Mouse (Mus musculus): Measurements from ENCODE around the gene Abhd17c.

The Abhd17c gene

DNA sequence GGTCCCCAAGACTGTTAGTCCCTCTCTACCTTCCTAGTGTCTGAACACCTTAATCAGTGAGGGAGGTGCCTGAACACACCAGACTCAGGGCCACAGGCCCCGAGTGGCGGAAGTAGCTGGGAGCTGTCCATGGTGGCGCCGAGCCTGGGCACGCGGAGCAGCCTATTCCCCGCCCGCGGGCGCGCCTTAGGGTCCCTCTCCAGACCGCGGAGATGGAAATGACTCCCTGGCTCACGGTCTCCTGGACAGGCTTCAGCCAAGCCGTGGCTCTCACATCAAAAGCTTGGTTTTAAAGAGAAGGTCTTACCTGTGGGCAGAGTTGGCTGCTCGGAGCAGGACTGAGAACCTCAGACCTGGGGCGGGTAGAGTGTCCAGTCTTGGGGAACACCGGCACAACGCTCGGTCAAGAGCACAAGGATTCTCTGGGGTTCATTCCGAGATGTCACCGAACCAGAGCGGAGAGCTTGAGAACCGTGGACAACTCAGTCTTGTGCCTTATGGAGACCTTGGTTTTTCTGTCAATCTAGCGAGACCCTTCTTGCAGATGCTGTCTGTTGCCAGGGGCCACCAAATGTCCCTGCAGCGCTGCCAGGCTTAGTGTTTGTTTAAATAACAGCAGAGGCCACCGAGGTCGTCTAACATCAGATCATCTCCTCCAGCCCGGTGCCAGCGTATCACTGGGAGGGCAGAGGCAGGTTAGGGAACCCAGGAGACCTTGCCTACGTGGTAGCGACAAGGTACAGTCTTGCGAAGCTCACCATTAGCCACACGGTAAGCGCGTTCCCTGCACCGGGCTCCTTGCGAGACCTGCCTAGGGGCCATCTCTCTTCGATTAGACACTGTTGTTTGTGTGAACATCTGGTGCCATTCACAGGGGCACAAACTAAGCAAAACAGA lies 66.4 kb downstream of the Abhd17c start:
- in situ Hi-C loops (cut with MboI, MseI): loop anchor here (5.0 kb wide), 2 partner anchors 192 to 272 kb away; no protein-coding TSS in a partner anchor

DNA sequence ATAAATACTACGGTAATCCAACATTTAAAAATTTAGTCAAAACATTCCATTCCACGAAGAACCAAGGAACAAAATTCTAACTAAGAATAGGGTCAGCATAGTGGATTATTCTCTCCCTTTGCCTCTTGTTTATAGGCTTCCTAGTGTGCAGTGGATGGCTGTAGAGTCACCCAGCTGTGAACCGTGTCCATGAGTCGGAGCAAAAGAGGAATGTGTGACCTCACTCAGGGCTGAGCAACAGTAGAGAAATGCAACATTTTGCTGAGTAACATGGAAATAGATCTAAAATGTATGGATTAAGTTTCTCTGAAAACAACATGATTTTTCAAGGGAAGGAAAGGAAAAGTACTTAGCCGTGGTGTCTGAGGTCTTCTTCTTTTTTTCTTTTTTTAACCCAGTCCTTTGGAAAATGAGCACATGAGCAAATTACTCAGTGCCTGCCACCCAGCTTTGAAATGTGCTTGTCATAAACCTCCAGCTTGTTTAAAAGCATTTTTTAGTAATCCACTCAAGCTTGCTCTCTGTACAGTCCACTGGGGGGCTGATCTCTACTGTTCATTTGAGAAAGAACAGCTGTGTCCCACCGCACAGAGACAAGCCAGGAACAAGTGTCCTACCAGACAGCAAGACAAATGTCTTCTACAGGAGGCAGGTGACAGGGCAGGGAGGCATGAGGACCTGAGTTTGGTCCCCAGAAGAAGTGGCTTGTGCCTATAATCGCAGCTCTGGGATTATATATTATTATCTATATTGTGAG lies 74.3 kb downstream of the Abhd17c start:
- in situ Hi-C loops (cut with MboI, MseI): no loop called here

DNA sequence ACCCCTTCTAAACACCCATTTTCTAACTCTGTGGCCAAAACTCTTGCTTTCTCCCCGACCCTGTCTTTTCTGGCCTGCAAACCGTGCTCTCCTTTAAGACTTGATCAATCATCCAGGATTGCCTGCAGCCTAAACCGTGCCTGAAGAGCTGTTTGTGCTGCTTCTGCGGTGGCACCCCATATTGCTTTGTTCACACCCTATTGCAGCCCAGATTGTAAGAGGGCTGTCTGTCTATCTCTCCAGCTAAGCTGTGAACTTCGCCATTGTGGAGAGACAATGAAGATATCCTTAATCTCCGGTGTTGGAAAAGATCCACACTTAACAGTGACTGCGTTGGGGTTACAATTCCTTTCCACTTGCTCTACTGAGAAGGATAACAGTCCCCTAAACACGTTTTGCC lies 77.4 kb downstream of the Abhd17c start:
- in situ Hi-C loops (cut with MboI, MseI): no loop called here

DNA sequence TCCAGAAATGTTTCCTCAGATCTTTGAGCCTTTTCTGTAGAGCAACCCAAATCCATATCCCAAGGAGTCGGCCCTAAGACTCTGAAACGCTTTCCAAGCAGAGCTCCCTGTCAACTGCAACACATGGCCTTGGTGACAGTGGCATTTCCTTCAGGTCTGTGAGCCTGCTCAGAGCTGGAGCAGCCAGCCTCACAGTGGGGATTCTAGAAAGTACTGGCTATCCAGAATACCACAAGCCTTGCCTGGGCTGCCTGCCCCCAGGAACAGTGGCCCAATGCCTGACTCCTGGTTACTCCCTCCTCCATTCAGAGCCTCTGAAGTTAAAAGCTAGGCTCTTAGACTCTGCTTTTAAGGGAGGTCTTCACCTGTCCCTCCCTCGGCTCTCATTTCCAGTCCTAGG lies 77.8 kb downstream of the Abhd17c start:
- in situ Hi-C loops (cut with MboI, MseI): no loop called here

DNA sequence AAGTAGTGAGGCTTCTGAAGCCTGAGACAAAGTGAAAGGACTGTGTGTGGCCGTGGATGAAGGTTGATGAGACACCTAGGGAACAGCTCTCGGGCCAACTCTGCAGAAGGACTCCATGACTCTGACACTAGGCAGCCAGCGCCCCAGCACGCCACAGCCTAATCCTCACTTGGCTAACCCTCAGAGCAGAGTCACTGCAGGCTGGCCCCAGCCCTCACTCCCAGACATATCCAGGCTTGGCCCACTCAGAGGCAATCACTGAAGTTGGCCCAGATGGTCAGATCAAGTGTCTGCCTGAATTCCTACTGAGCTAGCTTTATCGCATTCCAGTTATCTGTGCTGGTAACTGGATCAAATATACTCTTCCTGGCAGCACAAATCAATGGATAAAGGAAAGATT lies 82.8 kb downstream of the Abhd17c start:
- in situ Hi-C loops (cut with MboI, MseI): no loop called here

DNA sequence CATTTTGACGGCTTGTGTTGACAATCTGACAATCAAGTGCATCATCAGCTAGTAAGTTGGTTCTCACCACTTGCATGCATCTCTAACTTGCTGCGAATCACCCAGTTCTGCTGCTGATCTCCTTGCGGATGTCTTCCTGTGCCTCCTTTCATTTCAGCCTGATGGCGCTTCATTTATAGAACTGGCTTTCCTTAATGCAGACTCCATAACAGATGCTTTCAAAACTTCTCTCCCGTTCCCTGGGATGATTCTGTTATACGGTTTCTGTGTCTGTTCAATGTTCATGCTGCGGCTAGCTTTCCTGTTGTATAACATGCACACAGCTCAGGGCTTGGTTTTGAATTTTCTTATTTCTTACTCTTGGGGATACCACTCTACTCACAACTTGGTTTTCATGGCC lies 91.9 kb downstream of the Abhd17c start:
- in situ Hi-C loops (cut with MboI, MseI): no loop called here

All from T-helper 1 cell (primary cell).